Mouse (Mus musculus): ENCODE data around the gene Bloc1s6.

The Bloc1s6 gene

DNA sequence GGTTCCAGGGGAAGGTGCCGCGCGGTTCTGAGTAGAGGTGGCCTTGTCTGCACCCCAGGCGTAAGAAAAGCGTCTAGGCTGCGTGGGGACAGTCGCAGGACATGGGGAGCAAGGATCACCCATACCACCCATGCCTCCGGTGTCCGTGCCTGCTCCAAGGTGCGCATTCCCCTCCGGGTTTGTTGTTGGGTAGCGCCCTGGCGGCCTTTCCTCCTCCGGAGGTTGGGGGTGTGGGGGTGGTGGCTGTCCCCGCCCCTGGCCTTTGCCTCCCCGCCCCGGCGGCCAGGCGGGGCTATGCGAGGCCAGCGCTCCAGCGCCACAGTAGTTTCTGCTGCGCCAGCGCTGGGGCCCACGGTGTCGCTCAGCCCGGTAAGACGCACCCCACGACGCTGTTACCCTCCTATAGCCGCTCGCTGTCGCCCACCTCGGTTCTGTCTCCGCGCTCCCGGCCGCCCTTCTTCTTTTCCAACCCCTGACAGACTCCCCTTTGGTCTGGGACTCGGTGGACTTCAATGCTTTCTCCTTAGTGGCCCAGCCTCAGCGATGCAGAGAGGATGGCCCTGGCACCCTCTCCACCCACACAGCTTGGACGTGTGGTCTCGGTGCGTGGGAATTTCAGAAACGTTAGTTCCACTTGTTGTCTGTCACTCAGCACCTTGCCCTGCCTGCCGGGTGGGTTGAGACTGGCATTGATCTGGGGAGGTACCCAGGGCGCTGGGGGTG, 26.9 kb downstream of the Bloc1s6 start, which contains the start of gene Sqor:
Gene Sqor (plus strand): TSS at position 167 of the 723 bp plus-strand sequence.
- peak; percentile 82 for DNase-seq

DNA sequence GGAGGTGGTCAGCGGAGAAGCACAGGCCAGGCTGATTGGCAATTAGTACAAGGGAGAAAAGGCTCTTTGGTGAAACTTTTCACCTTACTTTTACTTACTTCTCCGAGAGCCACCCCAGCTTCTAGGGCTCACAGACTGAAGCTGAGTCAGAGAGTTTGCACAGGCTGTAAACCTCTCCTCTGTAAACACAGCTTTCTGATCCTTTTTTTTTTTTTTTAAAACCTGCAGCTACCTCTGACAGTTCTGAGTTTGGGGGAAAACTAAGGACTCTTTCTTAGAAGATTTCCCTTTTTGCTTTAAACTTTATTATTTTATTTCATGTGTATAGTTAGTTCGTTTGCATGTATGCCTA, 27.5 kb downstream of the Bloc1s6 start:
- DNase-seq, result no peak

DNA sequence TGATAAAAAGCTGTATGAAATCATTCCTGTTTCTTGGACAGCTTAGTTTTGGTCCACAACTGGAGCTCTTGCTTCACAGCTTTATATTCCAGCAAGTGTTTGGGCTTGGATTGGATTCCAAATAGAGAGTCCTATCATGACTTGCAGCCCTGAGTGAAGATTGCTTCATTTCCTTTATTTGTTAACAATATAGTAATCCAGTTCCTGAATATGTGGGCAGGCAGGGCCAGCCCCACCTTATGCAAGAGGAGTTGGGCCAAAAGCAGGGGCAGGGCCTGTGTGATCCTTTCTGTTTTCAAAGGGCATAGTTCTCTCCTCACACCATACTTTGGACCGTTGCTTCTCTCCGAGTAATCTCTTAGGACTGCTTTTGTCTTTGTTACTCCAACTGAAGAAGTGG, 32.7 kb downstream of the Bloc1s6 start:
- peak; percentile 47 for DNase-seq

DNA sequence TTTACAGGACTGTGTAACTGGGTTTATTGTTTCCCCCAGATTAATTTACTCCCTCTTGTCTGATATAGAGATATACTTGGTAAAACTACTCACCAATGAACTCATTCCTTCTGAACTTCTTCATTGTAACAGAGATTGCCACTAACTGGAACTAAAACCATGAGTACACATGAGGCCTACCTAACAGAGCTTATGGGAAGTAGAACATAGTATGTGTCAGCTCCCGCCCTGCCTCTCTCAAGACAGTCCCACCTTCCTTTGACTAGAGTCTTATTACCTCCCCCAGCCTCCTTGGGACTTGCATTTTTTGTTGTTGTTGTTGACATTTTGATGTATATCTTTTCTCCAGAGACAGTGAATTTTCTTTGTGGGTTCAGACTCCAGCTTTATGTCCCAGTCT, 34.6 kb downstream of the Bloc1s6 start:
- DNase-seq, result no peak

DNA sequence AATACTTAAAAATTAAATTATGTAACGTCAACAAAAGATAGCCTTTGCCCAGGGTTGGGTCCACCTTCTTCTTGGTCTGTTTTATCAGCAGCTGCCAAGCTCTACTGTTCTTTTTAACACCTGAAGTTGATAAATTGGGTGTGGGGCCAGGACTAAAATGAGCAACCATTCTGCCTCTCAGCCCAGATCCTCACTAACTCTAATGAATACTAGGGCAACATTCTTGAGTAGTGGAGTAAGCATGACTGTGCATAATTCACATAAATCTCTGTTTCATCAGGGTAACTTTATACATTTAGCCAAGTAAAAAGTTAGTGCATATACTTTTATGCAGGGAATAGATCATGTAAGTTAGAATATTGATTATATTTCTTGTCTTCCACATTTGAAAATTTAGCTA, 37.2 kb downstream of the Bloc1s6 start:
- DNase-seq, result no peak

DNA sequence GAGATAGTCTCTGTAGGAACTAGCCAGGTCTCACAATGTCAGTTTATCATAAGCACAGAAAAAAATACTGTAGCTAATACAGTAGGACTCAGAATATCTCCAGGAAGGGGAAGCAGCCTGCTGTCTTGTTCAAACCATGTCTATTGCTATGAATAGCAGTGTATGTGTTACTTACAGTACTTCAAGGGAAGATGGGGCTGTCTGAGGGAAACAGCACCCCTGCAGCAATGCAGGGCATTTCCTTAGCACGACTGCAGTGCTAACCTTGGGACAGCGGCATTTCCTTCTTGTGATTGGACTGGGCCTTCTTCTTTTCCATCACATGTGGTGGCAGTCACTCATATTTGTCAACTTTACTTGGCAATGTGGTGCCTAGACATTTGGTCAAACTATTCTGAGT, 38.5 kb downstream of the Bloc1s6 start:
- no peak for DNase-seq

DNA sequence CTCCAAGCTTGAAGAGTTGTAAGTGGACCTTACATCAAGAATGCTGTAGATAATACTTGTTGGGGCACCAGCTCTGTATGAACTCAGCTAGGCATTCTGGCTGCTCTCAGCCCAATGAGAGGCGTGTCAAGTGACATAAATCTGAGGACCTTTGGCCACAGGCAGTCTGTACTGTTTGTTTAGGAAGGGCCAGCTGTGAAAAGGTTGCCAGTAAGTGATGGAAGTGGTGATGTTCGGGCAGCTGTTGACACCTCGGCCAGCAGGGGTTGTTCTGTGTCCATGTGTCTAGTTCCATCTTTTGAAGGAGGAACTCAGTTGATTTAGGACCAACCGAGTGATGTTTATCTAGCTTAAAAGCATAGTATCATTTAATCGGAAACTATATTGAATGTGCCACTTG, 41.7 kb downstream of the Bloc1s6 start:
- DNase-seq, result no peak

DNA sequence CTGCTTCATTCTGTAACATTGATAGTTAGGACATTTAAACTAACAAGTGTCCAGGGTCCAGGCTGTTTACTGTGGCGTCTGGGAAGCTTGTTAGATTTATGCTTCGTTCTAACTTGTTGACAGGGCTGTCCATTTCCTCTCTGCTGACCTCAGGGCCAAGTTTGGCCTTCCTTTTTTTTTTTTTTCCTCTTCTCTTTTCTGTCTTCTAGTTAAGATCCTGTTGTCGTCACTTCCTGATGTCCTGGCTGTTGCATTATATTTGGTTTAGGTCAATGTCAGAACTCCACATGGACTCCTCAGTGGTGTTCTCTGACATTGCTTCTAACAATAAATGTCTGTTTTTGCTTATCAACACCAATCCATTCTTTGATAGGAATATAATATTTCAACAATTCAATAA, 42.1 kb downstream of the Bloc1s6 start:
- DNase-seq, result no peak

DNA sequence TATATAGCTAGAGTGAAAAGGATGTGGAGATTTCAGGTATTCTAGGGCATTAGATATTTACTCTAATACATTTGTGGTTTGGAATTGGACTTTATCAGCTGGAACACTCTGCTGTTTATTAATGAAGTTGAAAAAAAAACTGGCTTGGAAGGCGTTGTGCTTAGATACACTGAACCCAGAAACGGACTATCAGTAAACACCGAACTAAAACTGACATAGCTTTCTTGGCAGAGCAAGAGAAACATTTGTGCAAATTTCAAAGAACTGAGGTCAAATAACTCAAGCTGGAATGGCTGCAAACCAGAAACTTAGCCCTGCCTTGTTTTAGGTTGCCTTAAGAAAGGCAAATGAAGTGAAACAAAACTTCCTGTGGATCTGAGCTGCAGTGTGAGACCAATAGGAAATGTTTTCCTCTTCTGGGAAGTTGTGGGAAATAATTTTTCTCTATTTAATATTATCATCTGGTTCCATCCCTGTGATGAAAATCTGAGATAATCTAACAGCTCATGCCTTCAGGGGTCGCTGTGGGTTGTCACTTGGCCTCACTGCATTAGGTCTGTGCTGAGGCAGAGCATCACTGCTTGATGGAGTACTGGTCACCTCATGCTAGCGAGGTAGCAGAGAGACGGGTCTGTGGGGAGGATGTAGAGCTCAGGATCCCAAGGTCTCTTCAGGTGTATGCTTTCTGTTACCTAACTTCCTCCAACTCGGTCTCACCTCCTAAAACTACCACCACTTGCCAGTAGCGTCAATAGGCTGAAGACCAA, 43.5 kb downstream of the Bloc1s6 start:
- DNase-seq, result peak; percentile 42

DNA sequence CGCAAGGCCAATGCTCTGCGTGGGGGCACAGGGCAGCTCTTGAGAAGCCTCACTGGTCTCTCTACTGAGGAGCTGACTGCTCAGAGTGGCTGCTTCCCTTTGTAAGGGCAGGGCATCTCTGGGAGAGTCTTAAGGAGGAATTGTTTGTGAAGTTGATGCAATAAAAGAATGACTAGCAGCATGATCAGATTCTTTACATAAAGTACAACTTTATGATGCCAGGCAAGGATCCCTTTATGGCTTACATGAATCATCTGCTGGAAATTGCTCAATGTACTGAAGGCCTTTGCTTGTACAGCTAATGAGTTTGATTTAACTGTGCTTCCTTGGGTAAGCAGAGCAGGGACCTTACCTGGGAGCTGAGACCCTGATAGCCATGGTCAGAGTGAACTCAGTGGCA, 45.4 kb downstream of the Bloc1s6 start:
- DNase-seq, result no peak

DNA sequence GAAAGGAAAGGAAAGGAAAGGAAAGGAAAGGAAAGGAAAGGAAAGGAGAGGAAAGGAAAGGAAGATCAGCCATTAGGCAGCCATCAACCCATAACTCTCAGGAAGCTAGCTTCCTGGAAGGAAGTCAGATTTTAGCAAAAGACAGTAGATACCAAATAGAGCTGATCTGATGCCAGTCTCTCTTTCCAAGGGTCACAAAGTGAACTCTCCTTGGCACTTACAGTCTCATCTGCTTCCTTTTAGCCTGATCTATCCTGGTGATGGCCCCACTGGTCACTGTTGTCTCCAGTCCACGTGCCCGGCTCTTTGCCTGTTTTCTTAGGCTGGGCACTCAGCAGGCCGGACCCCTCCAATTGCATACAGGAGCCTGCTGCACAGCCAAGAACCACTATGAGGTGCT, 46.4 kb downstream of the Bloc1s6 start:
- DNase-seq, result peak; percentile 42

DNA sequence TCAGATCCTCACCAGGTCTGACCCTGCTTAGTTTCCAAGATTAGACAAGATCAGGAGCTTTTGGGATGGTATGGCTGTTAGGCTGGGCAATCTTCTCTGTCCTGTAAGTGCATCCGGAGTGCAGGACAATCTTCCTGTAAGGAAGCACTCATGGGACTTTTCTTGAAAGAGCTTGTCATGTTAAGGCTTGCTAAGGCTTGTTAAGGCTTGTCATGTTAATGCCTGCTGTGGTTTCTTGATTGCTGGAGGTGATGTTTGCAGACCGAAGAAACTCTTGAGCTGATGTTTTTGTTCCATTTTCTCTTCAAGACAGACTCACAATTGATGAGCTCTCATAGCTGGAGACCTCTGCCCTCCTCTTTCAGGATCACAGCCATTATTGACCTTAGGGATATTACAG, 47.9 kb downstream of the Bloc1s6 start:
- no peak for DNase-seq

DNA sequence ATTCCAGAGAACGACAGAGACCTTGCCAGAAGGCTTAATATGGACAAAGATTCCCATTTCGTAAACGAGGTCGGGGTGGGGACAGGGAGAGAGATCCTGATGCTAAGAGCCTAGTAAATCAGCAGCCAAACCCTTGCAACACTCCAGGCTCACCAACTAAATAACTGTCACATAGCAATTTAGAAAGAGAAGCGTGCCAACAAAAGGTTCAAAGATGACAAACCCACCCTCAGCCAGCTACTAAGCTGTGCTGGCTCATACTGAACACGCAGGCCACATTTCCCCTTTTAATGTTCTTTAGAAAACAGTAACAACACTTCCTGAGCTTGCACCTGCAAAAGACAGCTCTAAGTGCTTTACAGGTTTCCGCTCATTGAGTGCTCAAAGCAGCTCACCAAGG, 51.0 kb downstream of the Bloc1s6 start:
- DNase-seq, result peak; percentile 72

DNA sequence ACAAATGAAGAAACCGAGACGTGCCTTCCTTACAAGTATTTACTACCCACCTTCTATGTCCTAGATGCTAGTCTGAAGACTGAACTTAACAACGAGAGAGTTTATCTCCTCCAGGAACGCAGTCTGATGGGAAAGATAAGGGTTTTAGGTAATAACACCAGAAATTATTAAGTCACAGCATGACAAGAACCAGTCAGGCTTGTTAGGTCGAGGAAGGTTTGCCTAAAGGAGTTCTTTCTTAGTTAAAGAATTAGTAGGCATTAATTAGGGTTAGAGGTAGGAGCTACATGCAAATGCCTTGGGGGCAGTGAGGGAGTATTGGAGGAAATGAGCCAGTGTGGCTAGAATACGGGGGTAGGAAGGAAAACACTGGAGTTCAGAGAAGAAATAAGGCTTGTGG, 51.4 kb downstream of the Bloc1s6 start:
- no peak for DNase-seq
